Mouse (Mus musculus): ENCODE results near the gene Snrnp35.

- TF ChIP-seq CTCF (conservative IDR thresholded peaks at IDR 0.05; ENCODE audit: insufficient read depth, insufficient read length, low read depth, low read length) (no peak), POLR2A (IDR thresholded peaks at IDR 0.05; ENCODE audit: low read depth, low read length) (no peak)
These were observed 33.4 kb upstream of the Snrnp35 start for GRCm38 (mm10) chr5:124449494-124449893.

All from kidney, adult 2 months (tissue).